ENCODE assay signal across 10 mouse cellular contexts in genomic region chr9:23378731-23379170, GRCm38 (mm10).
A peak's percentile ranks its signal among the peaks of the same experiment; 100 is the strongest.
DNase-seq lines count a peak whose midpoint lies in the region; ATAC-seq and TF ChIP-seq lines count a peak whose summit lies in the region.
"Had no signal": no experiment of that assay in that cellular context is flagged by ENCODE, and none has a peak within 500 bp of the region (broad histone marks: within the 10 kb centered on the region; RNA-seq: fewer than 3 reads in every experiment).

No protein-coding gene starts in this region.

- WGBS in heart, embryonic 15.5 days = 33% methylated on average over 6 of the region's 6 CpGs
- WGBS in forebrain, embryonic 14.5 days = 2% methylated on average over 6 of the region's 6 CpGs
- WGBS in neural tube, embryonic 11.5 days = 21% methylated on average over 6 of the region's 6 CpGs

- DNase-seq in heart, postnatal 14 days = no peak
- peak; percentile 98 for DNase-seq in brain, embryonic 14.5 days (ENCODE audit: low read depth)
- DNase-seq in forebrain, embryonic 14.5 days (ENCODE audit: low spot score) = no peak
- DNase-seq in layer of hippocampus, adult 8-10 months (ENCODE audit: low spot score in 2 of 2) = peak; percentile 28 to 43
- DNase-seq in neural tube, embryonic 11.5 days (ENCODE audit: low spot score) = peak; percentile 61
- no peak for DNase-seq in adrenal gland, adult 2 months
- DNase-seq in adrenal gland, postnatal 4 days (ENCODE audit: low spot score in 2 of 2) = no peak

- H3K4me1 ChIP-seq in heart, embryonic 15.5 days (replicated peaks) = peaks cover 12% of the 10 kb centered on the region
- peaks cover 50% of the 10 kb centered on the region for H3K4me1 ChIP-seq in forebrain, embryonic 14.5 days (ENCODE audit: control insufficient read depth, insufficient read depth, low read length)
- H3K4me1 ChIP-seq in neural tube, embryonic 11.5 days (ENCODE audit: control insufficient read depth, insufficient read depth, low read length) = peaks cover 16% of the 10 kb centered on the region; the same call in 1 of the 2 replicates
- H3K4me1 ChIP-seq: liver, embryonic 15.5 days had no signal

- intact Hi-C loops in heart, postnatal 14 days (cut with DNase I) = no loop called here

- no peak for TF ChIP-seq POLR2A in brain, embryonic 14.5 days (IDR thresholded peaks at IDR 0.05; ENCODE audit: borderline replicate concordance, extremely low read depth, insufficient read depth, insufficient read length, poor library complexity, severe bottlenecking)

- no peak overlapping the region for H3K4me3 ChIP-seq in heart, embryonic 15.5 days
- no peak overlapping the region for H3K4me3 ChIP-seq in forebrain, embryonic 14.5 days (ENCODE audit: low read depth, low read length)
- H3K4me3 ChIP-seq in neural tube, embryonic 11.5 days (ENCODE audit: low read depth, low read length) = no peak overlapping the region
- H3K4me3 ChIP-seq: erythroblast, embryonic 14.5 days; liver, embryonic 15.5 days had no signal

- H3K4me2 ChIP-seq in heart, embryonic 15.5 days = no peak overlapping the region
- H3K4me2 ChIP-seq in forebrain, embryonic 14.5 days (ENCODE audit: low read length) = no peak overlapping the region
- no peak overlapping the region for H3K4me2 ChIP-seq in neural tube, embryonic 11.5 days (ENCODE audit: low read depth)
- H3K4me2 ChIP-seq: liver, embryonic 15.5 days had no signal

- H3K36me3 ChIP-seq in heart, embryonic 15.5 days = no peaks in the 10 kb centered on the region
- no peaks in the 10 kb centered on the region for H3K36me3 ChIP-seq in forebrain, embryonic 14.5 days (ENCODE audit: control insufficient read depth, insufficient read depth, low read length)
- H3K36me3 ChIP-seq in neural tube, embryonic 11.5 days (ENCODE audit: control insufficient read depth, insufficient read depth, low read length) = no peaks in the 10 kb centered on the region
- H3K36me3 ChIP-seq: liver, embryonic 15.5 days had no signal

- no peaks in the 10 kb centered on the region for H3K9me3 ChIP-seq in heart, embryonic 15.5 days (replicated peaks)
- H3K9me3 ChIP-seq in forebrain, embryonic 14.5 days (replicated peaks; ENCODE audit: control insufficient read depth, low read length) = no peaks in the 10 kb centered on the region
- H3K9me3 ChIP-seq in neural tube, embryonic 11.5 days (ENCODE audit: control insufficient read depth, low read length) = no peaks in the 10 kb centered on the region
- H3K9me3 ChIP-seq: liver, embryonic 15.5 days had no signal

- peak; percentile 64; the same call in 1 of the 2 replicates for ATAC-seq in heart, embryonic 15.5 days (replicated peaks; ENCODE audit: insufficient number of reproducible peaks, insufficient read depth, low FRiP score, low read depth)
- ATAC-seq in forebrain, embryonic 14.5 days = peak; percentile 88
- peak; percentile 58 for ATAC-seq in neural tube, embryonic 11.5 days (ENCODE audit: insufficient read depth, low FRiP score, low TSS enrichment)

- H3K9ac ChIP-seq in heart, embryonic 15.5 days = no peak overlapping the region
- no peak overlapping the region for H3K9ac ChIP-seq in forebrain, embryonic 14.5 days (ENCODE audit: low read length)
- H3K9ac ChIP-seq in neural tube, embryonic 11.5 days (ENCODE audit: low read length) = no peak overlapping the region
- H3K9ac ChIP-seq: liver, embryonic 15.5 days had no signal

- peak; percentile 30; the same call in 1 of the 2 replicates for TF ChIP-seq CTCF in brain, embryonic 14.5 days (IDR thresholded peaks at IDR 0.05; ENCODE audit: borderline replicate concordance, extremely low read depth, insufficient read depth, insufficient read length)

- peak overlapping the region; percentile 45 for H3K27ac ChIP-seq in heart, embryonic 15.5 days
- peak overlapping the region; percentile 90 for H3K27ac ChIP-seq in forebrain, embryonic 14.5 days (ENCODE audit: low read depth, low read length)
- H3K27ac ChIP-seq in neural tube, embryonic 11.5 days (ENCODE audit: low read depth, low read length) = peak overlapping the region; percentile 29; the same call in 1 of the 2 replicates
- H3K27ac ChIP-seq: liver, embryonic 15.5 days had no signal

- no peaks in the 10 kb centered on the region for H3K27me3 ChIP-seq in heart, embryonic 15.5 days
- H3K27me3 ChIP-seq in forebrain, embryonic 14.5 days (replicated peaks; ENCODE audit: control insufficient read depth, insufficient read depth, low read length) = no peaks in the 10 kb centered on the region
- no peaks in the 10 kb centered on the region; the same call in 1 of the 2 replicates for H3K27me3 ChIP-seq in neural tube, embryonic 11.5 days (ENCODE audit: control insufficient read depth, insufficient read depth, low read length)
- H3K27me3 ChIP-seq: liver, embryonic 15.5 days had no signal

Comparison
In these comparisons a context has a peak if more than half of its experiments do, and no peak if none do; other contexts are left out.
1. H3K27ac ChIP-seq: peak in every context shown above with its lines; median percentile 90 in forebrain, embryonic 14.5 days; 45 in heart, embryonic 15.5 days; 29 in neural tube, embryonic 11.5 days.
2. DNase-seq: peak in brain, embryonic 14.5 days (single experiment), layer of hippocampus, adult 8-10 months (2 of 2) and neural tube, embryonic 11.5 days (single experiment); none in heart, postnatal 14 days (0 of 2), forebrain, embryonic 14.5 days (single experiment), adrenal gland, adult 2 months (single experiment) and adrenal gland, postnatal 4 days (0 of 2).
3. Peak in every context shown above with its lines, with median percentiles within 50 percentile points of each other: ATAC-seq.